Mouse (Mus musculus) kidney, adult 18-20 months (tissue): ENCODE results near the gene Fam50a.
"Not testable (repeated sequence)": the region's sequence is repeated elsewhere in the genome, so short reads cannot be mapped to it uniquely, and the experiment has no call there.

Experiments
- DNase-seq: peaks from one replicate; pipeline ENCODE4 v3.0.0; 2021

Gene Fam50a

GRCm38 (mm10) chrX:74330166-74330930, 17.5 kb downstream of the Fam50a start:
- no peak for DNase-seq

- no peak for DNase-seq
These were observed 40.0 kb downstream of the Fam50a start for GRCm38 (mm10) chrX:74352645-74353466.

- peak; percentile 83 for DNase-seq
These were observed 40.6 kb downstream of the Fam50a start, which contains the start of gene Lage3 for GRCm38 (mm10) chrX:74353467-74353770. Gene Lage3, minus strand, starts transcription at chrX:74353618.

- not testable (repeated sequence) for DNase-seq
These were observed 44.2 kb downstream of the Fam50a start for GRCm38 (mm10) chrX:74357069-74357468.

GRCm38 (mm10) chrX:74359171-74359570, 46.3 kb downstream of the Fam50a start:
- peak; percentile 16 for DNase-seq

GRCm38 (mm10) chrX:74367512-74367911, 54.7 kb downstream of the Fam50a start:
- DNase-seq = no peak

- DNase-seq = peak; percentile 81
These were observed 55.5 kb downstream of the Fam50a start for GRCm38 (mm10) chrX:74368209-74368909.
